Mouse (Mus musculus): ENCODE results near the gene Timm23.

- TF ChIP-seq POLR2A (IDR thresholded peaks at IDR 0.05; ENCODE audit: low read depth, low read length), result no peak
- TF ChIP-seq CTCF (IDR thresholded peaks at IDR 0.05; ENCODE audit: borderline replicate concordance, insufficient read depth, low read length), result no peak
Observed at GRCm38 (mm10) chr14:32191926-32192325, 9.8 kb downstream of the Timm23 start.

All from embryonic fibroblast, embryonic 13.5 days (primary cell).